Mouse (Mus musculus) mesoderm, embryonic 11.5 days (tissue): ENCODE results near the gene Arf3.

Experiments
- DNase-seq: peaks from one replicate; pipeline ENCODE4 v3.0.0-alpha.2; 2012; ENCODE audit warnings: low read depth, low spot score

Arf3 gene

DNA sequence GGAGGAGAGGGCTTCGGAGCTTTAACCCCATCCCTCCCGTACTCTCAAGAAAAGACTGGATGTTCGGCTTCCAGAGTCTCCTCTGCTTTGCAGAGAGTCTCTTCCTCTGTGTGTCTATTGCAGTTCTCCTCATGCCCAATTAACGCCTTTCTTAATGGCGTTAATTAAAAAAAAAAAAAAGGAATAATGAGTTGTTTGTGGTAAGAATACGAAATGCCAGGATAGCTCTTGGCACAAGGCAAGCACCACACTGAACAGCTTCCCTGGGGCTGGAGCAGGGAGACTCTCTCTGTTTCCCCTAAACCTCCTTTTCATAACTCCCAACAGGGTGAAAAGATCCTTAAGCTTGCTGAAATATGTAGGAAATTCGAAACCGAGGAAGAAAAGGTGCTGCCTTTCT, 40.8 kb downstream of the Arf3 start:
- DNase-seq = no peak

DNA sequence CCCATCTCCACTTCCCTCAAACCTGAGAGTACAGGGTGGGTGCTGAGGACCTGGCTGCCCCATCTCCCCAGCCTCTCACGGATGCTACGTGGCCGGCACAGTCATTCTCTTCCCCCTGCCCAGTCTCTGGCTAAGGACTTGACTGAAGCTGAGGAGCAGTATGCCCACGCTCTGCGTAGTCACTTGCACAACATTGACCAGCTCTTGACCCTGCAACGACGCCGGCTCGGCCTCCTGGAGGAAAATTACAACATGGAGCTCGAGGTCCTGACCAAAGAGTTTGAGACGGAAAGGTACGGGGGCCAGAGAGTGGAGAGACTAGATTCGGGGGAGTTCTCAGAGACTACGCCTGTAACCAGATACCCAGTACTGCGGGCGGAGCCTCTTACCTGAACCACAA, 45.7 kb downstream of the Arf3 start:
- DNase-seq = no peak

DNA sequence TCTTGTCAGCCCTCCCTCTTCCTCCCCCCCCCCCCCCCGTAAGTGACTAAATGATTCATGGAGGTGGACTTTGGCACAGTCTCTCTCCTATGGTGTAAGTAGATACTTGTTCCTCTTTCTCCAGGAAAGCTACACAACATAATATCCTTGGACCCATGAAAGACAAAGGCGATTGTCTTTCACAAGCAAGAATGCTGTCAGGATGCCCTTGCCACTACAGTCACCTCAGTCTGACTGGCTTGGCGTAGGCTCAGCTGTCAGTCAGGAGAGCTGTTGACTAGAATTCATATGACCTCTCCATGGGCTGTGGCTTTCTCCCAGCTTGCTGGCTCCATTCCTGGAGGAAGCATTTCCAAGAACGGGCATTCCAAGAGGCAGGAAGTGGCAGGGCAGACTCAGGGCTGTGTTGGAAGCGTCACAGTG, 48.8 kb downstream of the Arf3 start:
- no peak for DNase-seq

DNA sequence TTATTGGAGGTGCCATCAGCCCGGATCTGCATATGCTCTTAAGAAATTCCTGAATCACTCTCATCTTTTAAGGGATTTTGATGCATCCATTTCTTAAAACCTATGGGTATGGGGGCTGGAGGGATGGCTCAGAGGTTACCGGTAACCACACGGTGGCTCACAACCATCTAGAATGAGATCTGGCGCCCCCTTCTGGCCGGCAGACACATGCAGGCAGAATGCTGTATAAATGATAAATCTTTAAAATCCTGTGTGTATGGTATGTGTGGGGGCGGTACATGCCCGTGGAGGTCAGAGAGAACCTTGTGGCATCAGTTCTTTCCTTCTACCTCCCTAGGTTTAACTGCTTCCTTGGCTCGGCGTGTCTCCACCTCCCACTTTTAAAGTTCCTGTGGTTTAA, 52.6 kb downstream of the Arf3 start:
- peak; percentile 74 for DNase-seq

DNA sequence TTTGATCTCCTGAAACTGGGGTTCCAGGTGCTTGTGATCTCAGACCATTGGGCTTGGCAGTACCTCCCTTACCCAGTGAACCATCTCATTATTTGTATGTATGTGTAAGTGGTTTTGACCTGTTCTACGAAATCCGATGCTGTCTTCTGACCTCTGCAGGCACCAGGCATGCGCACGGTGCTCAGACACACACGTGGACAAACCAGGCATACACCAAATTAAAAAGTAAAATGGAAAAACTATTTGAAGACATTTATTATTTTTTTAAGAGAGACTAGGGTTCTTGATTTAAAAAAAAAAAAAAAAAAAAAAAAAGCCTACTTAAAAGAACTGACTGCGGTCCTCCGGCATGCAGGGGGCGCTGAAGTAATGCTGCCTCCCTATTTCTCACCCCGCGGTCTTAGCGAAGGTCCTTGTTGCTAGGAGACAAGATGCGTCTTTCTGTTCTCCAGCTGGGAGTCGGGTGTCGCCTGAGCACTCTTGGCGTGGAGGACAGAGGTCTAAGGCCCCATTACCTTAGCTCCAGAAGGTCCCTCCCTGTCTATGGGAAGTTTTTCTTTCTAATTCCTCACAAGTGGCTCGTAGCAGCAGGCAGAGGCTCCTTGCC, 55.1 kb downstream of the Arf3 start, which contains the start of gene Ccdc65:
Gene Ccdc65 (plus strand): TSS at position 442 of the 607 bp plus-strand sequence.
- peak; percentile 91 for DNase-seq

DNA sequence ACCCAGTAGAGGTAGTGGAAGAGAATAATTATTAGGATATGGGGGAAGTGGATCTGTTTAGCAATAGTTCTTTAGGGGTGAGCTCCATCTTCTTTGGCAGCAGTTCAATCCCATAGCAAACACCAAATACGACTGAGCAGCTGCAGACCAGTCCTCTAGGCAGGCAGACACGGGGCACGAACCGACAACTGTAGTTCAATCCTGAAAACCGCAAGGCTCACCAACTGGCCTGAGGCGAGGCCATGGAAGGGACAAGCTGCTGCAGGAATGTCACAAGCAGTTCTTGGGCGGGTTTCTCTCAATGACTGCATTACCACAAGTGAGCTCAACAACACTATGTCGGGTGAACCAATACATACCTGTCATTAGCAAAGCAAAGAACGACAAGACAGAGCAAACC, 58.7 kb downstream of the Arf3 start:
- no peak for DNase-seq

DNA sequence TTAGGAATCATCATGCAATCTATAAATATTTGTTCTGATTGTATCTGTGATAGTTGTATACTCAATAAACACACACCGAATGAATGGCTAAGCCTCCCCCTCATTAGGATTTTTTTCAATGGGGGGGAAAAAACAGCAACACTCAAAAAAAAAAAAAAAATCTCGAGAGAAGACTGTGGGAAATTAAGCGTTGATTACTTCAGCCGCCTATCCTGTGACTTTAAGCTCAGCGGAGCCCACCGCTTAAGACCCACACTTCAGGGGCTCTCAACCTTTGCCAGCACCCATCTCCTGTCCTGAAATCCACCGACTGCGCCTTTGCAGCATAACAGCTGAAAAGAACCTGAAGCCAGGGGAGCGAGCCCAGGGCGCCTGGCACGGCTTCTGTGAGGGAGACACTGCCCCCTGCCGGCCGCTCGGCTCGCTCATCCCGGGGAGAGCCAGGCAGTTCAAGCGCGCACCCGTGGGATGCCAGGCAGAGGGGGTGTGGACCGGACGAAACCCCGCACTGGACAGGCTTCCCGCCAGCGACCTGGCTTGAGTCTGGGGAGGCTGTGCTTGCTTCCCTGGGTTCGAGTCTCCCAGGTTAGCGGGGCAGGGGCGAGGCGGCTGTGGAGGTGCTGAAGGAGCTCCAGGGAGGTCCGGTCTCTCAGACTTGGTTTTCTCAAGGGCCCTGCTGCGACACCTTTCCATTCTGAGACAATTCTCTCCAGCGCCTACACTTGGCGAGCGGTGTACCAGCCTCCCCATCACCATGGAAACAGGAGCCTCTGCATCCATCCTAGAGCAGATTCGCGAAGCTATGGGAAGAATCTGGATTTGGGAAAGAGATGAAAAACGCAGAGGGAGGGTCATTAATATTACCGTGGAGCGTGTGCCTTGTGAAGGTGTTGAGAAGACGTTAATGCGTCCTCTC, 63.6 kb downstream of the Arf3 start:
- peak; percentile 86 for DNase-seq

DNA sequence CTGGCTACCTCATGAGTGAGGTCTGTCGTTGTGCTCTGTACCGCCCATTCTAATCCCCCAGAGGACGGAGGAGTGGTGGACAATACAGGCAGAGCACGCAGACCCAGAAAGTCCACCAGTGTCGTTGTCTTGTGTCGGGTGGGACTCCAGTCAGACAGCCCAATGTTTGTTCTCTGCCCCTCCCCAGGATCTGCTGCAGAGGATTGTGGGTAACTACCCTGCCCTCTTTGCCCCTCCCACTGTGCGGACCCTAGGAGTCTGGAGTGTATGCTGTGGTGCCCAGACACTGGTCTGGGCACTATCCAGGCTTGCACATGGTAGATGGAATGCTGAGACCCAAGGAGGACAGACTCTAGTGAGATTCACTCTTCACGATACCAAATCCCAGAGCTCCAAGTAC, 66.8 kb downstream of the Arf3 start:
- no peak for DNase-seq

DNA sequence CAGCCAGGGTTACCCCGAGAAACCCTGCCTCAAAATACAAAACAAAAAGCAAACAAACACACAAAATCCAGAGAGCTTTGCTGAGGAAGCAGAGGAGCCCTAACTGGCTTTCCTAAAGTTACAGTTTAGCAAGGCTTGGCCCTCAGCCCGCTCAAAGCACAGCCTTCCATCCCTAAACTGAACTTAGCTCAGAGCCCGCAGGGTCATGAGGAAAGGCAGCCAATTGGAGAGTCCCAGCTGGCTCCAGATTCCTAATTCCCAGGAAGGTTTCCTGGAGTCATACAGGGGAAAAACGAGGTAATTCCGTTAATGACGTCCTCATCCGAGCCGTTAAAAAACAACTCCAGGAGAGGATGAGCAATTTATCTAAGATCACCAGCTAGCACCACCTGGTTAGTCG, 67.3 kb downstream of the Arf3 start:
- no peak for DNase-seq

DNA sequence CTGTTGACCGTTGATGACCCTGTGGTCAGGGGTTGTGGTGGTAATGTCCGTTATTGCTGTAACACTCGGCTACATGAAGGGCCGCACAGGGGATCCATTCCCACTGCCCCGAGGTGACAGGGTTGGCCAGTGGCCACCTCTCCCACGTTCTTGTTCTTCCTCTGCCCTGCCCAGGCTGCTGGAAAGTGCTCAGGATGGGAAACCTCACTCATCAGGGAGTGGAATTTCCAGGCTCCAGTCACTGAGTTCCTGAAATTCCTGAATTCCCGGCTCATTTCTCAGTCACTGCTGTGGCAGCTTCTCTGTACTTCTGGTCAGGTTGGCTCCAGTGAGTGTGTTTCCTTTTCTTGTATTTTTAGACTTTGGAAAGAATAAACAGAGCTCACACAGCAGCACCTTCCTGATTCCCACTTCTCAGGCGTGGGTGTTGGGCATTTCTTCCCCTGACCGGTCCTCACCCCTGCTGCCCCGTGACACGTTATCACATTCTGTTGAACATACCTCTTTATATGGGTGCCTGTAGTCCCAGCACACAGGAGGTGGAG, 70.8 kb downstream of the Arf3 start:
- DNase-seq = peak; percentile 63

DNA sequence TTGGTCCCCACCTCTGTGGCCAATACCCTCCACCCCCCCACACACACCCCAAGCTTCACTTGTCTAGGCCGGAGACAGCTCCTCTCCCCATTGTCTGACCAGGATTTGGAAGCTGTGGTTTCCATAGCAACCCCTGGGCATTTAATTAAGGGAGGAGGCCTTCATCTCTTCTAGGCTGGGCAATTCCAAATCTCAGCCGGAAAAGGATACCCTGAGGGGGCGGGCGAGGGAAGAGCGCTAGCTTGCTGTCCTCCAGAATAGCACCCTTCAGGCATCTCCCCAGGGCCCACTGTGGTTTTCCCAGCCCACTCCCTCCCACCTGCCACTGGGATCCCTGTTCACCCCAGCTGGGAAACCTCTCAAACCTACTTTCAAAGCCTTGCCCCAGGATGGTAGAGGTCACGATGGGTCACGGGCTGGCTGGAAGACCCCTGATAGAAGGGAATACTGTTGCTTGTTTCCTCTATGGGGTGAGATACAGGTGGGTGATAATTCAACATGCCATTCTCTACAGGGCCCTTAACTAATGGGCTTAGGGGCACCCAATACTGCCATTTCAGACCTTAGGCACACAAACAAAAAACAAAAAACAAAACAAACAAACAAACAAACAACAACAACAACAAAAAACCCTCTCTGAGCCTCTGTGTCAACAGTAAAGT, 71.4 kb downstream of the Arf3 start:
- peak; percentile 69 for DNase-seq

DNA sequence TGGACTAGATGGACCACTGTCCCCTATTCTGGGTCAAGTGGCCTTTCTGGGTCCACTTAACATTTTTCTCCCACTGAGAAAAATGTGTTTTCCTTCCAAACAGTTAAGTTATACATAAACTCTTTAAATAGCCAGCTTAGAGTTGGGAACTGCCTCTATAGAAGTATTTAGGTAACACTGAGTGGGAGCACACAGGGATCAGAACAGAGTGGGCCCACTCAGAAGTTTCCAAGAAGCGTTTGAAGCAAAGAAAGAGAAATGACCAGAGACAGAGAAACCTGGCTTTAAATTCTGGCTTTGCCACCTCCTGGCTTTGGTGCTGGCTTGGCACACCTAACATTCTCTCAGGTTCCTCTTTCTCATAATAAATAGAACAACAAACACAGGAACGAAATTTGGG, 73.3 kb downstream of the Arf3 start:
- no peak for DNase-seq
